Comparison of ENCODE assay signal across 21 mouse cellular contexts in genomic region chr5:21745966-21746365, GRCm38 (mm10). TPM values are rescaled to one million over a fixed set of nuclear protein-coding genes. Genes with fewer than 3 reads are reported as not detected.
DNase-seq lines count a peak whose midpoint lies in the region; ATAC-seq lines count a peak whose summit lies in the region.
"Had no signal": no experiment of that assay in that cellular context is flagged by ENCODE, and none has a peak within 500 bp of the region (broad histone marks: within the 10 kb centered on the region; RNA-seq: fewer than 3 reads in every experiment).

No protein-coding gene starts in this region.

- 94% methylated on average over 7 of the region's 8 CpGs for WGBS in heart, embryonic 11.5 days (ENCODE audit: insufficient replicate concordance)
- 89% methylated on average over 7 of the region's 8 CpGs for WGBS in midbrain, embryonic 11.5 days
- WGBS in midbrain, embryonic 13.5 days = 95% methylated on average over 7 of the region's 8 CpGs

- H3K36me3 ChIP-seq in heart, embryonic 11.5 days (ENCODE audit: control insufficient read depth, insufficient read depth, low read length) = peaks cover 36% of the 10 kb centered on the region
- peaks cover 36% of the 10 kb centered on the region for H3K36me3 ChIP-seq in midbrain, embryonic 11.5 days (ENCODE audit: control insufficient read depth, insufficient read depth, low read length)
- peaks cover 95% of the 10 kb centered on the region for H3K36me3 ChIP-seq in midbrain, embryonic 13.5 days

- no peaks in the 10 kb centered on the region for H3K27me3 ChIP-seq in heart, embryonic 11.5 days (ENCODE audit: control insufficient read depth, insufficient read depth, low read length)
- H3K27me3 ChIP-seq in midbrain, embryonic 11.5 days (ENCODE audit: control insufficient read depth, insufficient read depth, low read length) = no peaks in the 10 kb centered on the region
- no peaks in the 10 kb centered on the region for H3K27me3 ChIP-seq in midbrain, embryonic 13.5 days
- H3K27me3 ChIP-seq: CH12.LX, Patski had no signal

- no peaks in the 10 kb centered on the region for H3K4me1 ChIP-seq in heart, embryonic 11.5 days (ENCODE audit: control insufficient read depth, insufficient read depth, low read length)
- H3K4me1 ChIP-seq in midbrain, embryonic 11.5 days (ENCODE audit: control insufficient read depth, insufficient read depth, low read length) = no peaks in the 10 kb centered on the region
- no peaks in the 10 kb centered on the region for H3K4me1 ChIP-seq in midbrain, embryonic 13.5 days (replicated peaks)

- no peaks in the 10 kb centered on the region for H3K9me3 ChIP-seq in heart, embryonic 11.5 days (replicated peaks; ENCODE audit: control insufficient read depth, low read length)
- no peaks in the 10 kb centered on the region for H3K9me3 ChIP-seq in midbrain, embryonic 11.5 days (ENCODE audit: control insufficient read depth, low read length)
- no peaks in the 10 kb centered on the region for H3K9me3 ChIP-seq in midbrain, embryonic 13.5 days
- H3K9me3 ChIP-seq: G1E had no signal

- ATAC-seq in frontal cortex, adult (ENCODE audit: low TSS enrichment) = peak; percentile 55; the same call in 1 of the 2 replicates
- ATAC-seq in heart, embryonic 11.5 days (replicated peaks; ENCODE audit: insufficient number of reproducible peaks, low FRiP score, low TSS enrichment) = no peak
- no peak for ATAC-seq in midbrain, embryonic 11.5 days (ENCODE audit: low FRiP score)
- no peak for ATAC-seq in midbrain, embryonic 13.5 days
- ATAC-seq: activated CD4-positive, CD25-positive, alpha-beta regulatory T cell, adult 4 months; CD4-positive, CD25-positive, alpha-beta regulatory T cell, adult 4 months; Patski had no signal

- DNase-seq in frontal cortex, postnatal 10 days (ENCODE audit: low spot score in 2 of 2) = no peak
- DNase-seq in heart, adult 11 months = peak; percentile 31
- DNase-seq in midbrain, embryonic 11.5 days (ENCODE audit: low spot score, missing footprints) = peak; percentile 69
- DNase-seq: adrenal gland, adult 2 months; adrenal gland, adult 8-10 months; adrenal gland, postnatal 10 days; adrenal gland, postnatal 14 days; adrenal gland, postnatal 25 days; adrenal gland, postnatal 36 days; B cell, adult 2 months; cerebellum, adult 11 months; cerebellum, adult 11-12 months; cerebellum, adult 18-20 months had no signal

- H3K4me3 ChIP-seq in heart, embryonic 11.5 days (ENCODE audit: low read depth, low read length) = no peak overlapping the region
- no peak overlapping the region for H3K4me3 ChIP-seq in midbrain, embryonic 11.5 days (ENCODE audit: low read depth, low read length)
- H3K4me3 ChIP-seq in midbrain, embryonic 13.5 days (replicated peaks) = no peak overlapping the region

- no peak overlapping the region for H3K4me2 ChIP-seq in heart, embryonic 11.5 days
- H3K4me2 ChIP-seq in midbrain, embryonic 11.5 days = no peak overlapping the region
- H3K4me2 ChIP-seq in midbrain, embryonic 13.5 days (replicated peaks) = no peak overlapping the region

- H3K27ac ChIP-seq in heart, embryonic 11.5 days (ENCODE audit: low read depth, low read length) = no peak overlapping the region
- no peak overlapping the region for H3K27ac ChIP-seq in midbrain, embryonic 11.5 days (ENCODE audit: low read depth, low read length)
- H3K27ac ChIP-seq in midbrain, embryonic 13.5 days = no peak overlapping the region

- no peak overlapping the region for H3K9ac ChIP-seq in heart, embryonic 11.5 days (ENCODE audit: low read depth, low read length)
- H3K9ac ChIP-seq in midbrain, embryonic 11.5 days (ENCODE audit: low read length) = no peak overlapping the region
- H3K9ac ChIP-seq in midbrain, embryonic 13.5 days (replicated peaks) = no peak overlapping the region

RNA-seq across cellular contexts. Expression of gene Pmpcb, which starts 9.0 kb away (rescaled TPM):
- 133 and 136 TPM in 2 replicates for polyA plus RNA-seq in heart, embryonic 11.5 days (2014; fragmentation: Nextera tagmentation; extraction: Ambion mirVana)
- 106 and 115 TPM in 2 replicates for polyA plus RNA-seq in midbrain, embryonic 11.5 days (2014; fragmentation: Nextera tagmentation; extraction: Ambion mirVana)
- polyA plus RNA-seq in midbrain, embryonic 13.5 days (2015; fragmentation: Nextera tagmentation; extraction: Ambion mirVana) = 91.4 and 94.5 TPM in 2 replicates

RNA-seq across cellular contexts. Expression of gene Dnajc2, which starts 39.1 kb away (rescaled TPM):
- 60.4 and 71.5 TPM in 2 replicates for polyA plus RNA-seq in heart, embryonic 11.5 days (2014; fragmentation: Nextera tagmentation; extraction: Ambion mirVana)
- polyA plus RNA-seq in midbrain, embryonic 11.5 days (2014; fragmentation: Nextera tagmentation; extraction: Ambion mirVana) = 103 and 109 TPM in 2 replicates
- 81.1 and 87.6 TPM in 2 replicates for polyA plus RNA-seq in midbrain, embryonic 13.5 days (2015; fragmentation: Nextera tagmentation; extraction: Ambion mirVana)

RNA-seq across cellular contexts. Expression of gene Psmc2, which starts 39.1 kb away (rescaled TPM):
- polyA plus RNA-seq in heart, embryonic 11.5 days (2014; fragmentation: Nextera tagmentation; extraction: Ambion mirVana) = 165 and 176 TPM in 2 replicates
- polyA plus RNA-seq in midbrain, embryonic 11.5 days (2014; fragmentation: Nextera tagmentation; extraction: Ambion mirVana) = 253 and 272 TPM in 2 replicates
- 207 and 215 TPM in 2 replicates for polyA plus RNA-seq in midbrain, embryonic 13.5 days (2015; fragmentation: Nextera tagmentation; extraction: Ambion mirVana)

RNA-seq across cellular contexts. Expression of gene Napepld, which starts 44.8 kb away (rescaled TPM):
- polyA plus RNA-seq in heart, embryonic 11.5 days (2014; fragmentation: Nextera tagmentation; extraction: Ambion mirVana) = 4.2 and 5.2 TPM in 2 replicates
- 17.0 and 17.1 TPM in 2 replicates for polyA plus RNA-seq in midbrain, embryonic 11.5 days (2014; fragmentation: Nextera tagmentation; extraction: Ambion mirVana)
- 4.7 and 5.4 TPM in 2 replicates for polyA plus RNA-seq in midbrain, embryonic 13.5 days (2015; fragmentation: Nextera tagmentation; extraction: Ambion mirVana)

Comparison
In these comparisons a context has a peak if more than half of its experiments do, and no peak if none do; other contexts are left out.
1. DNase-seq: peak in heart, adult 11 months (single experiment) and midbrain, embryonic 11.5 days (single experiment); none in frontal cortex, postnatal 10 days (0 of 2).